Mouse (Mus musculus): ENCODE results near the gene Phf14.

DNA sequence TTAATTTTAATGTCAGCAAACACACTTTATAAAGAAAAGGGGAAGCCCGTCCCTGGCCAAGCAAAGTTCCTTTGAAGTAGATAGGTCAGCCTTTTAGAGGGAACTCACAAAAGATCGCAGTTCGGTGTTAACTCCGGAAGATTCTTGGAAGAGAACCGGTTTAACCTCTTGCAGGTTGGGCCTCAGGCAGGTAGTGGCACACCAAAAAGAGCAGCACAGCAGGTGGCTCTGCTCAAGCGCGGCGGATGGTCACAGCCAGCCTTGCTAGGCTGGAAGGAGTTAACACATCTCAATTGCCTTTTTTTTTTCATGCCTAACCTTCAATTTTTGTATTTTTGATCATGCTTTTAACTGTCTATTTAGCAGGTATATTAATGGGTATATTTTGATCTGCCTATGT lies 200.2 kb downstream of the Phf14 start:
- no peak for TF ChIP-seq CTCF (IDR thresholded peaks at IDR 0.05; ENCODE audit: borderline replicate concordance, control insufficient read depth, extremely low read depth, insufficient read depth, low read length, poor library complexity)
- no peak for TF ChIP-seq POLR2A (IDR thresholded peaks at IDR 0.05; ENCODE audit: control insufficient read depth, extremely low read depth, insufficient read depth, low read length, poor library complexity)

Data from thymus, adult 2 months (tissue).